Mouse (Mus musculus) ES-E14 (cell line): ENCODE data around the gene Mapkapk3. TPM values are rescaled to one million over a fixed set of nuclear protein-coding genes. Genes with fewer than 3 reads are reported as not detected.
"Not testable (repeated sequence)": the region's sequence is repeated elsewhere in the genome, so short reads cannot be mapped to it uniquely, and the experiment has no call there.

ENCODE experiments used
- DNase-seq: peaks from one replicate; pipeline ENCODE4 v3.0.0-alpha.2; 2013; ENCODE audit warnings: low read depth, low spot score
- H3K27ac ChIP-seq: 2 replicates; pipeline ENCODE4 v1.5.1; 2012; ENCODE audit warnings: low read depth, mild to moderate bottlenecking, low read length, moderate library complexity, mixed read lengths; ENCODE audit not compliant: poor library complexity, insufficient read depth, severe bottlenecking
- H3K36me3 ChIP-seq: 2 replicates; pipeline ENCODE4 v1.6.1; 2012; ENCODE audit warnings: mild to moderate bottlenecking, low read length, moderate library complexity, mixed read lengths; ENCODE audit not compliant: control insufficient read depth, poor library complexity, insufficient read depth, severe bottlenecking
- H3K4me1 ChIP-seq, 2 experiments: fragments of 150-350 bp in 1 of 2; sonication (generic) in 1 of 2; 2 replicates each; pipeline ENCODE4 v1.6.1; 2012; ENCODE audit warnings: low read length in 2 of 2, mild to moderate bottlenecking in 1 of 2, mixed read lengths in 1 of 2; ENCODE audit not compliant: control insufficient read depth in 2 of 2, insufficient read depth in 2 of 2, poor library complexity in 1 of 2
- H3K4me3 ChIP-seq, 2 experiments: fragments of 150-350 bp in 1 of 2; sonication (generic) in 1 of 2; 2 replicates each; pipeline ENCODE4 v1.5.1; 2012; ENCODE audit warnings: low read length in 2 of 2, low read depth in 1 of 2, mild to moderate bottlenecking in 1 of 2, mixed read lengths in 1 of 2; ENCODE audit not compliant: insufficient read depth in 1 of 2, poor library complexity in 1 of 2, severe bottlenecking in 1 of 2
- H3K9ac ChIP-seq: 2 replicates; pipeline ENCODE4 v1.6.1; 2012; ENCODE audit warnings: low read depth, mild to moderate bottlenecking, low read length, mixed read lengths; ENCODE audit not compliant: poor library complexity, insufficient read depth, severe bottlenecking
- H3K9me3 ChIP-seq: fragments of 150-350 bp; sonication (generic); 2 replicates; pipeline ENCODE4 v1.6.1; 2012; ENCODE audit warnings: low read depth, mild to moderate bottlenecking, low read length; ENCODE audit not compliant: control insufficient read depth, insufficient read depth
- CHD2 ChIP-seq: IDR thresholded peaks from 2 replicates; pipeline ENCODE4 v1.6.1; 2014; ENCODE audit warnings: mild to moderate bottlenecking, low read depth, low read length, inconsistent platforms
- HCFC1 ChIP-seq: IDR thresholded peaks from 2 replicates; pipeline ENCODE4 v1.6.1; 2012; ENCODE audit warnings: low read length, inconsistent platforms, borderline replicate concordance; ENCODE audit not compliant: insufficient read depth
- MAFK ChIP-seq: IDR thresholded peaks from 2 replicates; pipeline ENCODE4 v1.6.1; 2014; ENCODE audit warnings: mild to moderate bottlenecking, low read depth, low read length, inconsistent platforms; ENCODE audit not compliant: insufficient read depth
- ZC3H11A ChIP-seq: IDR thresholded peaks from 2 replicates; pipeline ENCODE4 v1.6.1; 2012; ENCODE audit warnings: low read depth, mild to moderate bottlenecking, inconsistent platforms, low read length, borderline replicate concordance
- ZNF384 ChIP-seq: IDR thresholded peaks from 2 replicates; pipeline ENCODE4 v1.6.1; 2012; ENCODE audit warnings: low read depth, low read length, inconsistent platforms
- in situ Hi-C, 2 experiments: fragments of 600-800 bp; cut with MboI; formaldehyde crosslinking; loops; one replicate each; pipeline ENCODE4 v1.15.1; 2025; ENCODE audit warnings: low sequenced_read_pairs in 2 of 2, inconsistent platforms in 1 of 2; ENCODE audit not compliant: unreplicated experiment in 2 of 2
- total RNA-seq: library from RNA; depleted of rRNA; stranded (reverse); fragments of 300-350 nt; gene quantifications from 2 replicates; pipeline ENCODE4 v1.2.3, GENCODE M21; 2012

Gene Mapkapk3
- total RNA-seq, 1 experiment, result 25.7 TPM

GRCm38 (mm10) chr9:107309171-107309570 lies 19.5 kb upstream of the Mapkapk3 start:
- peaks cover 0 to 15% of the 10 kb centered on the region in 2 experiments; a peak in 2 of 4 replicates for H3K4me1 ChIP-seq
- H3K36me3 ChIP-seq, result no peaks in the 10 kb centered on the region
- in situ Hi-C loops, result no loop called here
- no peak for TF ChIP-seq ZNF384
- TF ChIP-seq ZC3H11A, result no peak
- TF ChIP-seq MAFK, result no peak
- no peak overlapping the region for H3K9ac ChIP-seq
- H3K27ac ChIP-seq, result no peak overlapping the region
- H3K9me3 ChIP-seq, result no peaks in the 10 kb centered on the region
- H3K4me3 ChIP-seq, result no peak overlapping the region
- DNase-seq, result no peak

- Histone ChIP-seq H3K27ac (no peak overlapping the region), H3K9me3 (no peaks in the 10 kb centered on the region), H3K4me3 (no peak overlapping the region), H3K9ac (no peak overlapping the region), H3K36me3 (no peaks in the 10 kb centered on the region), H3K4me1 (peaks cover 0 to 15% of the 10 kb centered on the region in 2 experiments; a peak in 2 of 4 replicates)
- no peak for DNase-seq
- in situ Hi-C loops, result no loop called here
- TF ChIP-seq CHD2, result no peak
- no peak for TF ChIP-seq HCFC1
- TF ChIP-seq MAFK, result no peak
- TF ChIP-seq ZC3H11A, result no peak
- no peak for TF ChIP-seq ZNF384
Observed at GRCm38 (mm10) chr9:107308346-107309000, 18.8 kb upstream of the Mapkapk3 start.

- Histone ChIP-seq H3K9me3 (no peaks in the 10 kb centered on the region), H3K9ac (no peak overlapping the region), H3K27ac (no peak overlapping the region), H3K4me3 (no peak overlapping the region), H3K4me1 (peaks cover 0 to 13% of the 10 kb centered on the region in 2 experiments; a peak in 2 of 4 replicates), H3K36me3 (no peaks in the 10 kb centered on the region)
- in situ Hi-C loops, result no loop called here
- no peak for DNase-seq
- TF ChIP-seq MAFK, result no peak
Observed at GRCm38 (mm10) chr9:107307886-107308285, 18.2 kb upstream of the Mapkapk3 start.

GRCm38 (mm10) chr9:107307099-107307872 lies 17.6 kb upstream of the Mapkapk3 start:
- Histone ChIP-seq H3K4me3 (no peak overlapping the region), H3K9ac (no peak overlapping the region), H3K4me1 (peaks cover 0 to 12% of the 10 kb centered on the region in 2 experiments; a peak in 2 of 4 replicates), H3K27ac (no peak overlapping the region), H3K9me3 (no peaks in the 10 kb centered on the region), H3K36me3 (no peaks in the 10 kb centered on the region)
- TF ChIP-seq MAFK, result no peak
- TF ChIP-seq CHD2, result no peak
- no peak for TF ChIP-seq ZC3H11A
- TF ChIP-seq HCFC1, result no peak
- no peak for TF ChIP-seq ZNF384
- no peak for DNase-seq
- in situ Hi-C loops, result no loop called here

GRCm38 (mm10) chr9:107306673-107307072 lies 17.0 kb upstream of the Mapkapk3 start:
- H3K27ac ChIP-seq, in situ Hi-C loops, DNase-seq, H3K9me3 ChIP-seq, H3K4me3 ChIP-seq, H3K36me3 ChIP-seq, H3K9ac ChIP-seq: not testable (repeated sequence)
- peaks cover 0 to 14% of the 10 kb centered on the region in 2 experiments; a peak in 2 of 4 replicates for H3K4me1 ChIP-seq
